8 mouse cellular contexts compared by ENCODE assay signal in the genomic region with DNA sequence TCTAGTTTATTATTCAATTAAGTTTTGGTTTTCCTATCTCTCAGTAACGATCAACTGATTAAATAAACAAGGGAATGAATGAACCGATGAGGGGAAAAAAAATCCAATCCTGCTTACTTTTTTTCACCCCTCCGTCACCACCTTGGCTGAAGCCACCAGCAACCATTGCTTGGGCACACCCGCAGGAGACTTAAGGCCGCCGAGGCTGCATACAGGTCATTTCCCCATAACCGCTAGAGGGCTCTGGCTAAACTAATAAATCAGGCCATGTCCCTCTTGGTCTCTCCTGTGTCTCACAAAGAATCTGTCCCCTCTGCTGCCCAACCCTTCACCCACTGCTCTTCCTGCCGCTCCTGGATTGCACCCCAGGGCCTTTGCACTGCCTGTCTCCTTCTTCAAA.
DNase-seq lines count a peak whose midpoint lies in the region; ATAC-seq and TF ChIP-seq lines count a peak whose summit lies in the region.

No protein-coding gene starts in this region.

- H3K4me1 ChIP-seq in hindbrain, embryonic 14.5 days (replicated peaks; ENCODE audit: control insufficient read depth, insufficient read depth, low read length): peaks cover 13% of the 10 kb centered on the region
- no peaks in the 10 kb centered on the region for H3K4me1 ChIP-seq in lung, embryonic 15.5 days

- no peak overlapping the region for H3K4me3 ChIP-seq in layer of hippocampus, adult 2 months
- H3K4me3 ChIP-seq in hindbrain, embryonic 14.5 days (replicated peaks; ENCODE audit: low read length): no peak overlapping the region
- H3K4me3 ChIP-seq in lung, embryonic 15.5 days: no peak overlapping the region

- no peaks in the 10 kb centered on the region for H3K9me3 ChIP-seq in hindbrain, embryonic 14.5 days (ENCODE audit: control insufficient read depth, low read length)
- H3K9me3 ChIP-seq in lung, embryonic 15.5 days: no peaks in the 10 kb centered on the region

- peak; percentile 69 for TF ChIP-seq CTCF in layer of hippocampus, adult 2 months (conservative IDR thresholded peaks at IDR 0.05)

- WGBS in hindbrain, embryonic 14.5 days: 13% methylated on average over 8 of the region's 8 CpGs
- WGBS in lung, embryonic 15.5 days: 13% methylated on average over 8 of the region's 8 CpGs

- H3K9ac ChIP-seq in hindbrain, embryonic 14.5 days: no peak overlapping the region
- H3K9ac ChIP-seq in lung, embryonic 15.5 days: no peak overlapping the region

- H3K4me2 ChIP-seq in hindbrain, embryonic 14.5 days (replicated peaks): no peak overlapping the region; the same call in 1 of the 2 replicates
- peak overlapping the region; percentile 11; the same call in 1 of the 2 replicates for H3K4me2 ChIP-seq in lung, embryonic 15.5 days

- no peak overlapping the region for H3K27ac ChIP-seq in layer of hippocampus, adult 2 months
- H3K27ac ChIP-seq in hindbrain, embryonic 14.5 days: peak overlapping the region; percentile 80
- no peak overlapping the region for H3K27ac ChIP-seq in lung, embryonic 15.5 days

- ATAC-seq in hindbrain, embryonic 14.5 days (ENCODE audit: low FRiP score): no peak
- no peak for ATAC-seq in lung, embryonic 15.5 days (ENCODE audit: borderline replicate concordance, extremely low read depth, low FRiP score, low TSS enrichment)

- H3K36me3 ChIP-seq in hindbrain, embryonic 14.5 days (replicated peaks; ENCODE audit: control insufficient read depth, insufficient read depth): no peaks in the 10 kb centered on the region
- H3K36me3 ChIP-seq in lung, embryonic 15.5 days: no peaks in the 10 kb centered on the region

- H3K27me3 ChIP-seq in hindbrain, embryonic 14.5 days (ENCODE audit: control insufficient read depth, insufficient read depth, low read length): peaks cover 6% of the 10 kb centered on the region; the same call in 1 of the 2 replicates
- peaks cover 39% of the 10 kb centered on the region for H3K27me3 ChIP-seq in lung, embryonic 15.5 days

- DNase-seq in layer of hippocampus, adult 2 months (ENCODE audit: low spot score in 2 of 2): no peak
- DNase-seq in layer of hippocampus, adult 9-10 months (ENCODE audit: low spot score): no peak
- DNase-seq in cerebellum, postnatal 14 days: peak; percentile 73 to 74
- DNase-seq in hindbrain, embryonic 14.5 days (ENCODE audit: low spot score): peak; percentile 66
- no peak for DNase-seq in gastrocnemius, postnatal 25 days
- no peak for DNase-seq in B cell, adult 2 months
- no peak for DNase-seq in right cerebral cortex, postnatal 10 days (ENCODE audit: low spot score in 2 of 2)

Comparison
In these comparisons a context has a peak if more than half of its experiments do, and no peak if none do; other contexts are left out.
1. DNase-seq: peak in cerebellum, postnatal 14 days (2 of 2) and hindbrain, embryonic 14.5 days (single experiment); none in layer of hippocampus, adult 2 months (0 of 2), layer of hippocampus, adult 9-10 months (single experiment), gastrocnemius, postnatal 25 days (single experiment), B cell, adult 2 months (0 of 2) and right cerebral cortex, postnatal 10 days (0 of 2).